Mouse (Mus musculus) embryonic facial prominence, embryonic 14.5 days (tissue): ENCODE results near the gene Abca4. TPM values are rescaled to one million over a fixed set of nuclear protein-coding genes. Genes with fewer than 3 reads are reported as not detected.
A peak's percentile ranks its signal among the peaks of the same experiment; 100 is the strongest.

ENCODE experiments used
- ATAC-seq: fragments of 200-750 bp; cut with Nextera tagmentation; 2 replicates; pipeline ENCODE4 v1.8.0; 2017; ENCODE audit warnings: low read depth, moderate number of reproducible peaks, moderate TSS enrichment
- DNase-seq: peaks from one replicate; pipeline ENCODE4 v3.0.0-alpha.2; 2015; ENCODE audit warnings: low spot score
- H3K27ac ChIP-seq: fragments of 300-500 bp; sonication (generic); replicated peaks from 2 replicates; pipeline ENCODE4 v1.5.1; 2014; ENCODE audit warnings: low read depth, mild to moderate bottlenecking, low read length, moderate library complexity
- H3K27me3 ChIP-seq: fragments of 300-500 bp; sonication (generic); replicated peaks from 2 replicates; pipeline ENCODE4 v1.6.1; 2014; ENCODE audit warnings: low read length; ENCODE audit not compliant: control insufficient read depth, insufficient read depth
- H3K36me3 ChIP-seq: fragments of 300-500 bp; sonication (generic); 2 replicates; pipeline ENCODE4 v1.6.1; 2014; ENCODE audit warnings: low read length, mixed read lengths; ENCODE audit not compliant: control insufficient read depth, insufficient read depth
- H3K4me1 ChIP-seq: fragments of 300-500 bp; sonication (generic); 2 replicates; pipeline ENCODE4 v1.6.1; 2014; ENCODE audit warnings: antibody characterized with exemption, low read length; ENCODE audit not compliant: control insufficient read depth, insufficient read depth
- H3K4me2 ChIP-seq: fragments of 300-500 bp; sonication (generic); 2 replicates; pipeline ENCODE4 v1.6.1; 2014; ENCODE audit warnings: low read depth, mild to moderate bottlenecking, low read length, moderate library complexity, mixed read lengths
- H3K4me3 ChIP-seq: fragments of 300-500 bp; sonication (generic); 2 replicates; pipeline ENCODE4 v1.5.1; 2014; ENCODE audit warnings: low read depth, mild to moderate bottlenecking, low read length
- H3K9ac ChIP-seq: fragments of 300-500 bp; sonication (generic); 2 replicates; pipeline ENCODE4 v1.6.1; 2014; ENCODE audit warnings: low read depth, mild to moderate bottlenecking, low read length, moderate library complexity, mixed read lengths
- H3K9me3 ChIP-seq: fragments of 300-500 bp; sonication (generic); 2 replicates; pipeline ENCODE4 v1.6.1; 2016; ENCODE audit warnings: low read length; ENCODE audit not compliant: control insufficient read depth
- WGBS: fragments of 180-500 bp; shearing (Covaris S2); extraction: QIAGEN DNeasy Blood & Tissue Kit; methylation state at CpG from one replicate; pipeline ENCODE4 v1.1.7; 2014; 5-methylcytosine and 5-hydroxymethylcytosine counted together
- polyA plus RNA-seq: library from polyadenylated mRNA; unstranded; fragments of >200 nt; fragmentation: Nextera tagmentation; extraction: Ambion mirVana; gene quantifications from 2 replicates; pipeline ENCODE4 v1.2.1, GENCODE M21; 2014

Abca4 gene
- polyA plus RNA-seq, 1 experiment from 2014 or later: 1.5 TPM

- no peaks in the 10 kb centered on the region for H3K27me3 ChIP-seq
- H3K9ac ChIP-seq: no peak overlapping the region
- no peaks in the 10 kb centered on the region for H3K9me3 ChIP-seq
- peaks cover 66% of the 10 kb centered on the region for H3K4me1 ChIP-seq
- DNase-seq (peak; percentile 88), ATAC-seq (no peak)
- H3K36me3 ChIP-seq: no peaks in the 10 kb centered on the region
- no peak overlapping the region; the same call in 1 of the 2 replicates for H3K4me2 ChIP-seq
- no peak overlapping the region for H3K4me3 ChIP-seq
- WGBS: 15% methylated on average over 10 of the region's 10 CpGs
- H3K27ac ChIP-seq: no peak overlapping the region
Measured at GRCm38 (mm10) chr3:122046187-122046620, 2.0 kb downstream of the Abca4 start.

GRCm38 (mm10) chr3:122047402-122047801 is 3.2 kb downstream of the Abca4 start:
- no peaks in the 10 kb centered on the region for H3K27me3 ChIP-seq
- peak overlapping the region; percentile 88 for H3K27ac ChIP-seq
- H3K9ac ChIP-seq: no peak overlapping the region
- 17% methylated on average over 7 of the region's 7 CpGs for WGBS
- DNase-seq: no peak
- peak; percentile 17 for ATAC-seq
- H3K4me3 ChIP-seq: no peak overlapping the region
- H3K9me3 ChIP-seq: no peaks in the 10 kb centered on the region
- peak overlapping the region; percentile 39 for H3K4me2 ChIP-seq
- peaks cover 66% of the 10 kb centered on the region for H3K4me1 ChIP-seq
- H3K36me3 ChIP-seq: no peaks in the 10 kb centered on the region

- ATAC-seq (peak; percentile 78), DNase-seq (peak; percentile 94)
- Histone ChIP-seq H3K4me1 (peaks cover 61% of the 10 kb centered on the region), H3K4me3 (no peak overlapping the region), H3K36me3 (no peaks in the 10 kb centered on the region), H3K27ac (peak overlapping the region; percentile 88), H3K9me3 (no peaks in the 10 kb centered on the region), H3K4me2 (peak overlapping the region; percentile 39), H3K9ac (peak overlapping the region; percentile 1; the same call in 1 of the 2 replicates), H3K27me3 (no peaks in the 10 kb centered on the region)
- WGBS: 5% methylated on average over 17 of the region's 17 CpGs
Measured at GRCm38 (mm10) chr3:122047921-122048861, 3.9 kb downstream of the Abca4 start.

GRCm38 (mm10) chr3:122049158-122049557 is 4.9 kb downstream of the Abca4 start:
- peak; percentile 50 for ATAC-seq
- peaks cover 55% of the 10 kb centered on the region for H3K4me1 ChIP-seq
- H3K36me3 ChIP-seq: no peaks in the 10 kb centered on the region
- H3K4me3 ChIP-seq: no peak overlapping the region
- peak overlapping the region; percentile 88 for H3K27ac ChIP-seq
- 34% methylated on average over 6 of the region's 6 CpGs for WGBS
- no peaks in the 10 kb centered on the region for H3K9me3 ChIP-seq
- 0 out of 2 replicates have a peak overlapping the region, but pooled peaks have one; percentile 39 for H3K4me2 ChIP-seq
- no peak overlapping the region for H3K9ac ChIP-seq
- peak; percentile 84 for DNase-seq
- H3K27me3 ChIP-seq: no peaks in the 10 kb centered on the region

GRCm38 (mm10) chr3:122058439-122059198 is 14.4 kb downstream of the Abca4 start:
- H3K4me1 ChIP-seq: peaks cover 18% of the 10 kb centered on the region
- H3K4me3 ChIP-seq: no peak overlapping the region
- 37% methylated on average over 8 of the region's 9 CpGs for WGBS
- DNase-seq (no peak), ATAC-seq (peak; percentile 81)
- no peaks in the 10 kb centered on the region for H3K9me3 ChIP-seq
- no peaks in the 10 kb centered on the region for H3K36me3 ChIP-seq
- peak overlapping the region; percentile 56; the same call in 1 of the 2 replicates for H3K27ac ChIP-seq
- no peak overlapping the region for H3K4me2 ChIP-seq
- no peak overlapping the region for H3K9ac ChIP-seq
- no peaks in the 10 kb centered on the region for H3K27me3 ChIP-seq

- Histone ChIP-seq H3K4me3 (no peak overlapping the region), H3K27ac (no peak overlapping the region), H3K27me3 (no peaks in the 10 kb centered on the region), H3K4me1 (peaks cover 3% of the 10 kb centered on the region; the same call in 1 of the 2 replicates), H3K4me2 (no peak overlapping the region), H3K9ac (no peak overlapping the region), H3K9me3 (no peaks in the 10 kb centered on the region), H3K36me3 (no peaks in the 10 kb centered on the region)
- no peak for DNase-seq
- ATAC-seq: no peak
- WGBS: 87% methylated on average over 10 of the region's 10 CpGs
Measured at GRCm38 (mm10) chr3:122062586-122062985, 18.3 kb downstream of the Abca4 start.

GRCm38 (mm10) chr3:122064556-122065410 is 20.5 kb downstream of the Abca4 start:
- ATAC-seq (no peak), DNase-seq (no peak)
- H3K27me3 ChIP-seq: no peaks in the 10 kb centered on the region
- no peak overlapping the region for H3K9ac ChIP-seq
- WGBS: 74% methylated on average over 13 of the region's 13 CpGs
- no peaks in the 10 kb centered on the region for H3K4me1 ChIP-seq
- H3K4me3 ChIP-seq: no peak overlapping the region
- no peaks in the 10 kb centered on the region for H3K36me3 ChIP-seq
- no peak overlapping the region for H3K4me2 ChIP-seq
- H3K27ac ChIP-seq: no peak overlapping the region
- no peaks in the 10 kb centered on the region for H3K9me3 ChIP-seq

- 77% methylated on average over 10 of the region's 10 CpGs for WGBS
- no peak for ATAC-seq
Measured at GRCm38 (mm10) chr3:122071769-122072168, 27.5 kb downstream of the Abca4 start.

More at GRCm38 (mm10) chr3:122071769-122072168, 27.5 kb downstream of the Abca4 start:
- Histone ChIP-seq H3K4me2 (no peak overlapping the region), H3K4me3 (no peak overlapping the region), H3K27ac (no peak overlapping the region), H3K9me3 (no peaks in the 10 kb centered on the region), H3K9ac (no peak overlapping the region), H3K4me1 (peaks cover 24% of the 10 kb centered on the region), H3K27me3 (no peaks in the 10 kb centered on the region), H3K36me3 (no peaks in the 10 kb centered on the region)
- DNase-seq: no peak
